Mouse (Mus musculus): Measurements from ENCODE around the gene Fmnl1. TPM values are rescaled to one million over a fixed set of nuclear protein-coding genes. Genes with fewer than 3 reads are reported as not detected.

The Fmnl1 gene
- polyA plus RNA-seq, 1 experiment from 2014 or later = 3.8 TPM

DNA sequence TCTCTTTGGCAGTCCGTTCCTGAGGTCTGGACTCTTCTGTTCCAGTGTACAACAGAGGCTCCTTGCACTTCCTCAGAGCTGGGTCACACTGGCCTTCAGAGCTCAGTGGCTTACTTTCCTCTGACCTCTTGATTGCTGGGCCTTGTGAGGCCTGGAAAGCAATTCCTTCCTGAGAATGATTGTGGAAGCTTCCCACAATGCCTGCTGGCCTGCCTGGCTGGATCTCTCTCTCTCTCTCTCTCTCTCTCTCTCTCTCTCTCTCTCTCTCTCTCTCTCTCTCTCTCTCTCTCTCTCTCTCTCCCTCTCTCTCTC is 29.0 kb upstream of the Fmnl1 start:
- H3K9ac ChIP-seq = peak overlapping the region; percentile 21; the same call in 1 of the 2 replicates
- 33% methylated on average over 1 of the region's 1 CpGs for WGBS
- no peak for ATAC-seq (replicated peaks; ENCODE audit: low FRiP score)

DNA sequence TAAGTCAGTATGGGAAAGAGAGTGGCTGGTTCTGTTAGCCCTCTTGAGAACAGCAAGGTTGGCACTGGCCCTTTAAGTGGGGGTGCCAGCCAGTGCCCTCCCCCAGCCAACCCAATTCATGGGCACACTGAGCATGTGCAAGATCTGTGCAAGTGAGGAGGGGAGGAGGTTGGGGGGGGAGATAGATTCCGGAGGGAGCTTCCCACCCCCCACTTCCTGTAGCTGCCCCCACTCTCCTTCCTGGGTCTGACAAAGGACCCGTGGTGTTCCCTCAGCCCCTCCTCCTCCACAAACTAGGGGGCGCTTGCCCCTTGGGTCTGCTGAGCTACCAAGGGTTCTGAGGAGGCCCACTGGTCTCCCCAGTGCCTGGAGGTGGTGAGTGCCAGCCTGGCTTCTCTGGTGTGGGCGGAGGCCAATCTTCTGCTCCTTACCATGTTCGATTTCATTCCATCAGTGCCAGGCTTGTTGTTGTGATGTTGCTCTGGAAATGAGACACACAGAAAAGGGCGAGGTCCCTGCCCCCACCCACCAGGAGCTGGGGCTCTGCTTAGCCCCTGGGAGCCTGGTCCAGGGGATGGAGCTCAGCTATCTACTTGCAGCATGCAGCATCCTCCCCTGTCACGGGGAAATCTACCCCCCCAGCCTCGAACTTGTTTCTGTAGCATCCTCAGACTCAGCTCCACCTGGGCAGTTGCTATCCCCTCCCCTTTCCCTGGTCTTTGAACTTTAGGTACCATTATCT is 28.3 kb upstream of the Fmnl1 start:
- H3K9me3 ChIP-seq (replicated peaks) = no peaks in the 10 kb centered on the region

More for the DNA sequence above, 29.0 kb upstream of the Fmnl1 start:
- Histone ChIP-seq H3K4me3 (replicated peaks) (no peak overlapping the region), H3K36me3 (peaks cover 18% of the 10 kb centered on the region), H3K4me1 (peaks cover 56% of the 10 kb centered on the region), H3K27me3 (no peaks in the 10 kb centered on the region), H3K27ac (peak overlapping the region; percentile 91), H3K9me3 (replicated peaks) (no peaks in the 10 kb centered on the region), H3K4me2 (peak overlapping the region; percentile 57)

DNA sequence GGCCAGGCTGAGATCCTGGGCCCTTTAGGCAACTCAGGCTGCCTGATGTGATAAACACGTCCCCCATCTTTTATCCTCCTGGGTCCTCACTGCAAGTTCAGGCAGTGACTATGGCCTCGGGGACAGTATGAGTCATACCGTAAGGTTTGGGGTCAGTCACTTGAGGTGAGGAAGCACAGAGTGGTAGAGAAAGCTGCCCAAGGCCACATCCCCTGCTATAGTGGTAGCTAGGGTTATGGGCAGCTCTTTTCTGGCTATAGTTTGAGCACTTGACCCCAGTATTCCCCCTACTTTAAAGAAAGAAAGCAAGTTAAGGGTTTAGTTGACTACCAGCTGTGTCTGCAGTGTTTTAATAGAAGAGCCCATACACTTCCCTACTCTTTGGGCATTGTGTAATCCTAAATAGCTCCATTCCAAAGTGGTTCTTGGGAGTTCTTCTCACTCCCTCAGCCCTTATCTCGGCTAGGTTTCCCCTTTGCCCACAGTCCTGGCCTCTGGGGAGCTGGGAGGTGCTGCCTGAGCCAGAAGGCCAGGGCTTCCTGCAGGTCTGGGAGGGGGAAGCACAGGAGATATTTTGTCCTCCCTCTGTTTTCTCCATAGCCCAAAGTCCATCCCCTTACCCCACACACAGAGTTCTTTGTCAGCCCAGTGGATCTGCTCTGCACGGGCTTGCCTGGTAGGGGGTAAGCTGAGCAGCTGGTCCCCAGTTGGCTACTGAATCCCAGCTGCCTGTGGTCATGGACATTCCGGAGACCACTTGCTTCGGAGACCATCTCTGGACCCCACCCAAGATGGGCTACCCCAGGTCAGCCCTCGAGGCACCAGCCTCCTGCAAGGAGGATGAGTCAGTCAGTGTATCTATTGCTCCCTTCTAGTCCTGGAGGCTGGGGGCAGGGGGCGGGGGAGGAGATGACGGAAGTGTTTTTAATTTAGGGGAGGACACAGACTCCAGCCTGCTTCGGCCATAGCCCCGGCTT is 26.3 kb upstream of the Fmnl1 start:
- no peak for ATAC-seq (replicated peaks; ENCODE audit: low FRiP score)
- no peak overlapping the region for H3K4me2 ChIP-seq
- 0 out of 2 replicates have a peak overlapping the region, but pooled peaks have one; percentile 37 for H3K27ac ChIP-seq
- 41% methylated on average over 12 of the region's 12 CpGs for WGBS
- peaks cover 56% of the 10 kb centered on the region for H3K4me1 ChIP-seq
- peaks cover 3% of the 10 kb centered on the region for H3K36me3 ChIP-seq
- H3K9ac ChIP-seq = no peak overlapping the region
- no peaks in the 10 kb centered on the region for H3K27me3 ChIP-seq
- H3K9me3 ChIP-seq (replicated peaks) = no peaks in the 10 kb centered on the region
- no peak overlapping the region for H3K4me3 ChIP-seq (replicated peaks)

More for the DNA sequence above, 28.3 kb upstream of the Fmnl1 start:
- Histone ChIP-seq H3K4me2 (peak overlapping the region; percentile 57), H3K27me3 (no peaks in the 10 kb centered on the region), H3K4me1 (peaks cover 61% of the 10 kb centered on the region), H3K9ac (peak overlapping the region; percentile 21; the same call in 1 of the 2 replicates), H3K27ac (peak overlapping the region; percentile 91), H3K4me3 (replicated peaks) (peak overlapping the region; percentile 24), H3K36me3 (peaks cover 18% of the 10 kb centered on the region)
- 23% methylated on average over 8 of the region's 8 CpGs for WGBS
- ATAC-seq (replicated peaks; ENCODE audit: low FRiP score) = peak; percentile 79

DNA sequence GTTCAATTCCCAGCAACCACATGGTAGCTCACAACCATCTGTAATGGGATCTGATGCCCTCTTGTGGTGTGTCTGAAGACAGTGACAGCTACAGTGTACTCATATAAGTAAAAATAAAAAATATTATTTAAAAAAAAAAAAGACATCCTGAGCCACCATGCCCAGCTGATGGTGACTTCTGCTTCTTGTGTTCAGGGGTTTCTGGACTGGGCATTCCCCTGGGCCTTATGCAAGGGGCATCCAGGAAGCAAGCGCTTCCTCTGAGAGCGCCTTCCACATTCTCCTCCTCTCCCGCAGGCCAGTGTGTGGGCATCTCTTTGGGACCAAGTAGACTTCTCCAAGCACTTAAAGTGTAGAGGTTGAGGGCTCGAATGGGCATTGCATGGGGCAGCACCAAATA is 24.5 kb upstream of the Fmnl1 start:
- no peaks in the 10 kb centered on the region for H3K27me3 ChIP-seq
- H3K9ac ChIP-seq = no peak overlapping the region
- WGBS = 85% methylated on average over 4 of the region's 4 CpGs
- H3K27ac ChIP-seq = no peak overlapping the region
- no peak overlapping the region for H3K4me3 ChIP-seq (replicated peaks)
- ATAC-seq (replicated peaks; ENCODE audit: low FRiP score) = no peak
- H3K9me3 ChIP-seq (replicated peaks) = no peaks in the 10 kb centered on the region
- H3K4me2 ChIP-seq = no peak overlapping the region
- H3K4me1 ChIP-seq = peaks cover 40% of the 10 kb centered on the region
- no peaks in the 10 kb centered on the region for H3K36me3 ChIP-seq

DNA sequence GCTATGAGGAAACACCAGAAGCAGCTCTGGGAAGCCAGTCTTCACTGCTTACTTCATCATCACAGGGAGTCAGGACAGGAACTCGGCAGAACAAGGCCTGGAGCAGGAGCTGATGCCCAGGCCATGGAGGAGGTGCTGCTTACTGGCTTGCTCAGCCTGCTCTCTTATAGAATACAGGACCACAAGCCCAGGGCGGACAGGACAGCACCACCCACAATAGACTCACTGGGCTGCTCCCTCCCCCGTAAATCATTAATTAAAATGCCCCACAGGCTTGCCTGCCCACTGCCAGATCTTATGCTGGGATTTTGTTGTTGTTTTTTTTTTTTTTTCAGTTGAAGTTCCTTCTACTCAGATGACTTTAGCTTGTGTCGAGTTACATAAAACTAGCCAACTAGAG is 23.1 kb upstream of the Fmnl1 start:
- Histone ChIP-seq H3K4me2 (no peak overlapping the region), H3K9ac (no peak overlapping the region), H3K27ac (peak overlapping the region; percentile 42; the same call in 1 of the 2 replicates), H3K4me1 (peaks cover 27% of the 10 kb centered on the region), H3K36me3 (no peaks in the 10 kb centered on the region), H3K4me3 (replicated peaks) (no peak overlapping the region), H3K27me3 (no peaks in the 10 kb centered on the region), H3K9me3 (replicated peaks) (no peaks in the 10 kb centered on the region)
- ATAC-seq (replicated peaks; ENCODE audit: low FRiP score) = 0 out of 2 replicates have a peak, but pooled peaks have one; percentile 56
- WGBS = 54% methylated on average over 4 of the region's 4 CpGs

DNA sequence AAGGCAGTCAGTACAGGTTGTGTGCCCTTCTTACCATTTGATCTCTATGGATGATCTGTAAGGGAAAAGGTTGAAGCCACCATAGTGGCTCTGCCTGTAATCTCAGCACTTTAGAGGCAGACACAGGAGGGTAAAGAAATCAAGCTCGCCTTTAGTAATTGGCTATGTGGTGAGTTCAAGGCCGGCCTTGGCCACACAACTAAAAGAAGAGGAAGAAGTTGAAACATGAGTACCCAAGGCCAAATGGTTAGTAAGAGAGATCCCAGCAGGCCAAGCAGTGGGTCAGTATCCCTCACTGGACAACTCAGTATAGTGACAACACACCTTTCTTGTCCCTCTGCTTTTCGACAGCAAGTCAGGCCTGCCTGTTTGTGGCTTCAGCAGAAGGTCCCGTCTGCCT is 21.1 kb upstream of the Fmnl1 start:
- no peak overlapping the region for H3K27ac ChIP-seq
- no peak overlapping the region for H3K9ac ChIP-seq
- H3K4me1 ChIP-seq = peaks cover 12% of the 10 kb centered on the region
- no peaks in the 10 kb centered on the region for H3K27me3 ChIP-seq
- ATAC-seq (replicated peaks; ENCODE audit: low FRiP score) = no peak
- H3K36me3 ChIP-seq = no peaks in the 10 kb centered on the region
- 87% methylated on average over 4 of the region's 4 CpGs for WGBS
- no peaks in the 10 kb centered on the region for H3K9me3 ChIP-seq (replicated peaks)
- H3K4me2 ChIP-seq = no peak overlapping the region
- no peak overlapping the region for H3K4me3 ChIP-seq (replicated peaks)

DNA sequence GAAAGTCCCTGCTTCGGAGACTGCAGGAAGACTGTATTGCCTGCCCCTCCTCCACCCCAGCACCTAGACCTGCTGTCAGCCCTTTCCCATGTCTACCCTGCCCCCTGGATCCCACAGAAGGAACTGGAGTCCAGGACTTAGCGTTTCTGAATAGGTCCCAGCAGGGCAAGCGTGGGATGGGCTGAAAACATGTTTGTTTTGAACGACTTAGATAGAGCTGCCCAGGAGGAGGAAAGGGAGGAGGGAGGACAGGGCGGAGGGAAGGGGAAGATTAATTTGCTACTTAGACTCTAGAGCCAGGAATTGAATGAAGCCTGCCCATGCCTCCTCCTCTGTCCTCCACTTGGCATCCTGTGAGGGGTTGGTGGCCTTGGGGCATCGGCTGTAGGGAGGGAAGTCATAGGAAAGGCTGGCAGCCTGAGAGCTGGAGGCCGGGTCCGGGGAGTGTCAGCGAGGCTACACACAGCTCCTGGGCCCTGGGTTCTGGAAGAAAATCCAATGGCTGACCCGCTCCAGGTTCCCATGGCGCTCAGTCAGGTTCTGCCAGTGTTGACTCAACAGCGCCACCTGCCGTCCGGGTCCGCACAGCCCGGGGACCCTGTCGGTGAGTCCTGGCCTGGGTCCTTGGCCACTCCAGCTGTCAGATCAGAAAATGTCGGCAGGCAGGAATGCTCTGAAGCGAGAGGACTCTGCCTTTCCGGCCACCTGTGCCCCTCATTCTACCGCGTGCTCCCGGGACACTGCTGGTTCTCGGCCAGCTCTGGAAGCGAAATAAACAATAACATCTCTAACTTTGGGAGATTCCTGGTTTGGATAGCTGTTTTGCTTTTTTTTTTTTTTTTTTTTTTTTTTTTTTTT is 12.1 kb upstream of the Fmnl1 start:
- Histone ChIP-seq H3K9me3 (replicated peaks) (no peaks in the 10 kb centered on the region), H3K9ac (peak overlapping the region; percentile 37; the same call in 1 of the 2 replicates), H3K36me3 (no peaks in the 10 kb centered on the region), H3K4me2 (peak overlapping the region; percentile 70), H3K4me3 (replicated peaks) (peak overlapping the region; percentile 42), H3K4me1 (peaks cover 17% of the 10 kb centered on the region), H3K27me3 (no peaks in the 10 kb centered on the region), H3K27ac (peak overlapping the region; percentile 86)
- ATAC-seq (replicated peaks; ENCODE audit: low FRiP score) = peak; percentile 97
- under 1% methylated on average over 25 of the region's 25 CpGs for WGBS

DNA sequence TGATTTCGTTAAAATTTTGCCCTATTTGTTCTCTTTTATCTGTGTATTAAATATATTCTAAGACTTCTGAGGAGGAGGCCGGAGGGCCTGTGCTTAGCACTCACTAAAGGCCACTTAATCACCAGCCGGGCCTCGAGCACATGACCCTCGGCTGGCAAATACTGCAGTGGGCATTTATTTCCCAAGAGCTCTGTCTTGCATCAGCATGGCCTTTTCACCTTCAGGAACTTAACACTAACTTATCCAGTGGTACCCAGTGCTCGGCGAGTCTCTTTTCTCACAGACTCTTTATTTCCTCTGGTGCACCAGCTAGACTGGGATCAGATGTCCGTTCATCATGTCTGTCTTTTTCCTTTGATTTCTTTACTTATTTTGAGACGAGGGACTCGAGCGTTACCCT is 10.2 kb upstream of the Fmnl1 start:
- WGBS = 85% methylated on average over 11 of the region's 11 CpGs
- Histone ChIP-seq H3K9me3 (replicated peaks) (no peaks in the 10 kb centered on the region), H3K27me3 (no peaks in the 10 kb centered on the region), H3K27ac (no peak overlapping the region), H3K9ac (no peak overlapping the region), H3K4me2 (no peak overlapping the region), H3K4me1 (peaks cover 20% of the 10 kb centered on the region), H3K36me3 (no peaks in the 10 kb centered on the region), H3K4me3 (replicated peaks) (no peak overlapping the region)
- ATAC-seq (replicated peaks; ENCODE audit: low FRiP score) = no peak

DNA sequence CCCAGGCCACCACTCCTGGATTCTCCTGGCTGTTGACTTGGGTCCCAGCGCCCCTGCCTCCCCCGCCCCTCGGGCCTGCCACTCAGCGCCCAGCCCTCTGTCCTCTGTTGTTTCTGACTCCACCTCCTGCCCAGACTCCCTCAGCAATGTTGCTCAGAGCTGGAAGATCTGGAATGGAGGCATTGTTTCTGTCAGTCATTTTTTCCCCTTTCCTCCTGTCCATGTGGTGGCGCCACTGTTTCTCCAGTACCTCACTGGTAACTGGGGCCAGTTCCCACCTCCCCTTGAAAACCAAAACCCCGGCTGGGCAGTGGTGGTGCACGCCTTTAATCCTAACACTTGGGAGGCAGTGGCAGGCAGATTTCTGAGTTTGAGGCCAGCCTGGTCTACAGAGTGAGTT is 9.5 kb upstream of the Fmnl1 start:
- no peaks in the 10 kb centered on the region for H3K27me3 ChIP-seq
- H3K4me1 ChIP-seq = peaks cover 20% of the 10 kb centered on the region
- no peaks in the 10 kb centered on the region for H3K9me3 ChIP-seq (replicated peaks)
- no peak overlapping the region for H3K4me3 ChIP-seq (replicated peaks)
- H3K36me3 ChIP-seq = no peaks in the 10 kb centered on the region
- no peak overlapping the region for H3K27ac ChIP-seq
- WGBS = 89% methylated on average over 7 of the region's 7 CpGs
- no peak overlapping the region for H3K9ac ChIP-seq
- ATAC-seq (replicated peaks; ENCODE audit: low FRiP score) = no peak
- no peak overlapping the region for H3K4me2 ChIP-seq

DNA sequence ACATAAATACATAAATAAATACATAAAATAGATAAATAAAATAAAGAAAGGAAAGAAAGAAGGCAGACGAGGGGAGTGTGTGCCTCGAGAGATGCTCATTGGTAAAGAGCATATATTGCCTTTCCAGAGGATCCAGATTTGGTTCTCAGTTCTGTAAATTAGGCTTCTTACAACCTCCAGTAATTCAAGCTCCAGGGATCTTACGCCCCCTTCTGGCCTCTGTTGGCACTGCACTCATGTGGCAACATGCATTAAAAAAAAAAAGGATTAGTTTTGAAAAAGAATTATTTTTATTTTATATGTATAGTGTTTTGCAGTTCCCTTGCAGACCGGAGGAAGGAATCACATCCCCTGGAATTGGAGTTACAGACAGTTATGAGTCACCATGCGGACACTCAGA is 8.8 kb upstream of the Fmnl1 start:
- WGBS = 92% methylated on average over 5 of the region's 5 CpGs

DNA sequence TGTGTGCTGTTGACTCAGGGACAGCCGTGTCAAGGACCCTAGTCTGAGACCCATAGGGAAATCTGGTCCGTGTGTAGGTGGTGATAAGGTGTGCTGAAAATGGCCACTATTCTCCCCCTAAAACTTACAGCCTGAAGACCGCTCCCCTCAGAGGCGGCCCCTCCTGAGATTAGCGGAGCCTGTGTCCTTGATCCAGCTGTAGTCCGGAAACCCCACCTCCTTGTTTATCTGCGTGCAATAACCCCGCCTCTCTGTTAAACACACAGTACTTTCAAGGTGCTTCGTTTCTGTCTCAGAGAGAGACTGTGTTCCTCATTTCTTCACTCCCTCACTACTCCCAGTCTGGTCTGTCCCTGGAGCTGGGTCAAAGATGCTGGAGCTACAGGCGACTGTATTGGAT is 6.5 kb upstream of the Fmnl1 start:
- no peak overlapping the region for H3K4me2 ChIP-seq
- peaks cover 7% of the 10 kb centered on the region for H3K4me1 ChIP-seq
- H3K4me3 ChIP-seq (replicated peaks) = no peak overlapping the region
- WGBS = 32% methylated on average over 10 of the region's 10 CpGs
- ATAC-seq (replicated peaks; ENCODE audit: low FRiP score) = no peak
- H3K9me3 ChIP-seq (replicated peaks) = no peaks in the 10 kb centered on the region
- H3K27ac ChIP-seq = no peak overlapping the region
- peaks cover 11% of the 10 kb centered on the region for H3K27me3 ChIP-seq
- H3K36me3 ChIP-seq = no peaks in the 10 kb centered on the region
- H3K9ac ChIP-seq = no peak overlapping the region

More for the DNA sequence above, 8.8 kb upstream of the Fmnl1 start:
- no peak overlapping the region for H3K4me2 ChIP-seq
- H3K4me1 ChIP-seq = peaks cover 20% of the 10 kb centered on the region
- H3K4me3 ChIP-seq (replicated peaks) = no peak overlapping the region
- no peak overlapping the region for H3K9ac ChIP-seq
- no peak for ATAC-seq (replicated peaks; ENCODE audit: low FRiP score)
- no peaks in the 10 kb centered on the region for H3K36me3 ChIP-seq
- no peak overlapping the region for H3K27ac ChIP-seq
- H3K27me3 ChIP-seq = no peaks in the 10 kb centered on the region
- no peaks in the 10 kb centered on the region for H3K9me3 ChIP-seq (replicated peaks)
